Mouse (Mus musculus): ENCODE measurements at regions not wholly inside any gene's neighbourhood (a gene's known extent, or its start where the extent isn't known, plus 50 kb on each side); places are given as distances from the start of the nearest gene placed in this dataset.

DNA sequence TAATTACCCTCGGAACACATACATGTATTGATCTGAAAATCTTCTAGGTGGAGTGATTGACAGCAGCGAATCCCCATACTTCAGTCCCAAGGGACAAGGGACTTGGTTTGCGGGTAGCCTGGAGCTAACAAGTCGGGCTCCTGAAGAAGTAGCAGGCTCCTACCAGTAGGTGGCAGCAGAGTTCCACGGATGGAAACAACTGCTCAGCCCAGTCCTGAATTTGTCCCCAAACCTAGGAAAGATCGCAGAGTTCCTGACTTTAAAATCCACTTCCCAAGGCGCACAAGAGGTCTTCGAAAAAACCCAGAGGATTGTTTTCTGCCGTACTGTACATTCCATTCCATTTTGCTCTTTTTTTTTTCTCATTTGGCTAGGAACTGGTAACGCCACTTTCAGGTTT, 169.4 kb downstream of the Arrdc4 start:
- in situ Hi-C loops (cut with MboI, MseI), result loop anchor here (5.0 to 10.0 kb wide), 2 partner anchors 205 to 258 kb away; no protein-coding TSS in a partner anchor

DNA sequence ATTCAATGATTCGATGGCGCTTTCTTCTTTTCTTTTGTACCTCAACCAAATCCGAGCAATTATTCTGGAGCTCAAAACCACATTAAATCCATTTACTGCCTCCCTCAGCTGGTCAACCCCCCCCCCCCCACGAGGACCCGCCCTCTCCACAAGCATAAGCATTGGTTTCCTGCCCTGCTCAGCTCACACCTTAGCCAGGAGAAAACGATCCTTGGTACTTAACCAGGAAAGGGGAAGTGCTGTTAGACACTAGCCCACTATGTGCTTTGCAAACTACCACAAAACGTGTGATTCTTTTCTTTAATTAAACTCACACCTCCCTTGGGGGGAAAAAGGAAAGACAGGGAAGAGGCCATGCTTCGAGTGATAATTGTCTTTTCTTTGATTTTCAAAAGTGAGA, 169.8 kb downstream of the Arrdc4 start:
- in situ Hi-C loops (cut with MboI, MseI), result no loop called here

DNA sequence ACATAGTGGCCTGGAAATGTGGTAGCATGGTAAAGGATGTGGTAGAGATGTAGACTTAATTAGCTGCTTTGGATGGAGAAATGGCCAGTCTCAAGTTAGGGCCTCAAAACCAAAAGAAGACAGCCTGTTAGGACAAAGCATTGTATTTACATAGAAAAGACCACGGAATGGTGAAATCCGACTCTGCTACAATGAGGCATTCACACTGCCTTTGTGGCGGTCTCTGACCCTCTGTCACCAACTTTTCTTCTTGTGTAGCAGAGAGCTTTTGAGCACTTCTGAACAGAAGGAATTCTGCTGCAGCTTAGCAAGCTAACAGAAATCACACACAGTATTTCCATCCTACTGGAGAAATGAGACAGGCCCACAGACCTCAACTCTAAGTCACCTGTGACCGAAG, 177.7 kb downstream of the Arrdc4 start:
- in situ Hi-C loops (cut with MboI, MseI), result no loop called here

DNA sequence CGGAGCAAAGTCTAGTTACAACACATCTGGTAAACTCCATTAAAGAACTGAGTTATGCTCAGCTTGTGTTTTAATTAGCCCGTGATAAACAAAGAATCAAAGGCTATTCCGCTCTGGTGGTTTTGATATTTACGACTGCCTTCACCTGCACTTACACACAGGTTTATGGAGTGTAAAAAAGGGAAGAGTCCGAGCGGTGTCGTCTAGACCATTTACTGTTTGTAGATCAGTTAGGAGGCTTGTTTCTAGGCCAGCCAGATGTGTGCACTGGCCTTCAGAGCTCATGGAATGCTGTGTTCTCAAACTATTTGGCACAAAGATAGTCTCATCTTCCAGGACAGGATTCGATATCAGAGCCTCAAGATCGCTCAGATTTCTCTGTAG, 180.9 kb downstream of the Arrdc4 start:
- in situ Hi-C loops (cut with MboI, MseI), result no loop called here

DNA sequence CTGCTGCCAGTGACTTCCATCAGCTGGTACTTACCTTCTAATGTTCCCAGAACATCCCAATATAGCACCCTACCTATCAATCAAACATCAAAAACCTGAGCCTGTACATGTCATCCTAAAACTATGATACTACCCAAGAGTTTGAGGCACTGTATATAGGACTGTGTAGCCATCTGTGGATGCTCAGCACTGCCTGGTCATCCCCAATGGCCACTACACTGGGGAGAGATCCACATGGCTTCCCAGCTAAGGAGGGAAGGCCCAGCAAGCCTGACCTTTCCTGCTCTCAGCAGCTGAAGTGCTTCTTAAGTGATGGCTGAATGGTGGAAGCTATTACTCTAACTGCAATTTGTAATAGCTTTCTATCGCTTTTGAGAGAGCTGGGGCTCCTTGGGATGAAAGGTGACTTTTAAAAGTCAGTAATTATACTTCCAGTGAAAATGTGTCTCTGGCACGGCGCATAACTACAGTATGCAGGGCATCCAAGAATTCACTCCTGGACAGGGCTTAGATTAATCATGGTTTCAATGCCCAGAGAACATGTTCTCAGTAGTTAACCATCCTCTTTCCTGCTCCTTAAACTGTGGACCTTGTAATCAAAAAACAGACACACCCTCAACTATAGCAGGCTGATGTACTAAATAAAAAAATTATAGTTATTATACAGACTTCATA, 181.5 kb downstream of the Arrdc4 start:
- in situ Hi-C loops (cut with MboI, MseI), result no loop called here

DNA sequence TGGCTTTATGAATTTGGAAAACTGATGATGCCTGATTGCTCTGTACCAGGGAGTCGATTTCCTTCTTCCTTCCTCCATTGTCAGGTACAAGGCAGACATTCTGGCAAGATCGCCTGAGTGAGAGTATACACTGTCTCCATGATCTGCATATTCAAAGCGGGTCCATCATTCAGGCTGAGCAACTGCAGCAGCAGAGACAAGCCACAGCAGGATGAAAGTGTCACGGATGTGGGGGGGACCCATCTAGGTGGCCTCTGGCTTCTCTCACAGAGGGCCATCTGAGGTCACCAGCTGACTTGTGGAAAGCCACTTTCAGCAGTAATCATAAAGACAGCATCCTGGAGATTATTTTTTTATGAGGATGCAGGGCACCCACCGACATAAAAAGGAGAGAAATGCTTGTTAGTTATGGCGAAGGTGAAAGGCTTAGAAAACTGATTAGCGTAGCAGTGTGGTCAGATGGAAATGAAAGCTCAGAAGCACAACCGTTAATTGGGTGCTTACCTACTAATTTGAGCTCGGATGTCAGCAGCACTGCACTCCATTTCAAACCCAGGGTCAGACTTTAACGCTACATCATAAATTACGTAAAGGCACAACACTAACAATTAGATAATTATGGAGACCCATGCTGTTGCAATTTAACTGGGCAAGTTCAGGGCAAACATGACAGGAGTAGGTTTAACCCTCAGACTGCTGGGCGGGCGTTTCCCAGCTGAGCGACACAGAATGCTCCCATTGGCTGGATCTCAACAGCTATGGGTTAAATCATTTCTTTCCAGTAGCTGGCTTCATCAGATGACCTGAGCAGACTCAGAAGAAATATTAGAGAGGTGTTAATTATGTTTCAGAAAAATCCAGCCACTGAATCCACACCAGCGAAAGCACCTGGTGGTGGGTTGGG, 189.3 kb downstream of the Arrdc4 start:
- in situ Hi-C loops (cut with MboI, MseI), result no loop called here

DNA sequence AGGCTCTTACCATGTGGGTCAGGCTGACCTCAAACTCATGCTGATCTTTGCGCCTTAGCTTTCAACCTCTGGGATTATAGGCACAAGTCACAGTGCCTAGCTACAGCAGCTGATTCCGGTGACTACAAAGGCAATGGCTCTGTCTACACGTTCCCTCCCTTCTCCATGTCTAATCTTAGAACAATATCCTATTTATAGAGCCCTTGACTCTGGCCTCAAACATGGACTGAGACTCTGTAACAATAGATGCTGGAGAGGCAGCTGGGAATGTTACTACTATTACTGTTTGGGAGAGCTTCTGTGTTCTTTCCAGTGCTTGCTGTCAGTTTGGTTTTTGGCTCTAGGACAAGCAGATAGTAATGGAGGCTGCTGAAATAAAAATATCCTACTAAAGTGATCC, 198.7 kb downstream of the Arrdc4 start:
- in situ Hi-C loops (cut with MboI, MseI), result no loop called here

DNA sequence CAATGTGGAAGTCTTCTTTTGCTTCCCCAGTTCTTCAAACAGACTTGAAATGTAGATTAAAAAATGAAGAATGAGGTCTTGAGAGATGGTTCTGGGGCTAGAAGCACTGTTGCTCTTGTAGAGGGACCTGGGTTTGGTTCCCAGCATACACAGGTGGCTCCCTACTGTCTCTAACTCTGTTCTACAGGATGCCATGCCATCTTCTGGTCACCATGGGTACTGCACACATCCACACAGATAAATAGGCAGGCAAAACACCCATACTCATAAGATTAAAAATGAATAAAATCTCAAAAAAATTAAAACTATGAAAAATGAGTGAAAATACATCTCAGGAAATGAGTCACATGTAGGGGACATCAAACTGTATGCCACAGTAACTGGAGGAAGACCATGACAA, 200.9 kb downstream of the Arrdc4 start:
- in situ Hi-C loops (cut with MboI, MseI), result no loop called here

DNA sequence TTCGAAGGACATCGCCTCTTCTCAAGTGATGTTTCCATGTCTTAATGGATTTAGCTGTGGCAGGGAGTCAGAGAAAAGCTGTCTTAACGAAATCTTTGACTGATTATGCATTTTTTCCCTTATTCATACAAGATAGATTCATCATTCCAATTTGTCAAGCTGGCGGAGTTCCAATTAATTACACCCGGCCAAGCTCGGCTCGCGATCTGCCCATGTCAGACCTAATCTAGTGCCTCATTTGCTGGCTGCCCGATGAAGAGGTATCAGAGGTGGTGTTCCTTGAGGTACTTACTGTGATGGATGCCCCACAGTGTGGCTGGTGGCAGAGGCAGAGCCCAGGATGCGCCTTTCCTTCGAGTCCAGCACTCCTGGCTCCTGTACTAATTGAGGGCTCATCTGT, 204.9 kb downstream of the Arrdc4 start:
- in situ Hi-C loops (cut with MboI, MseI), result no loop called here

DNA sequence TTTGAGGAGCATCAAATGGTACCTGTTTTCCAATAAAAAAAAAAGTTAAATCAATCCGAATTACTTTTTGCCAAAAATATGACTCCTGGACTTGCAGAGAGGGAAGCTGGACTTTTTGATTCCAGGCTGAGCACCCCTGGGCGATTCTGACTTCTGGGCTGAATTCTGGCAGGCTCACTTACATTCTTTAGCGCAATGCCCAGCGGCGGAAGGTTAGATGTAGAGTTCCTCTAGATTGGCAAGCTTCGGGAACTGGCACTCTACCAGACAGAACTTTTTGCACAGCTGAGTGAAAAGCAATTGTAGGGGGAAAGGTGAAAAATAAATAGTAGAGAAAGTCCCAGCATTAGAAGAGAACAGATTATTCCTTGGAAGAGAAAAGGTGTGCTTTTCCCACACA, 235.5 kb downstream of the Fam169b start:
- in situ Hi-C loops (cut with MboI, MseI), result no loop called here

DNA sequence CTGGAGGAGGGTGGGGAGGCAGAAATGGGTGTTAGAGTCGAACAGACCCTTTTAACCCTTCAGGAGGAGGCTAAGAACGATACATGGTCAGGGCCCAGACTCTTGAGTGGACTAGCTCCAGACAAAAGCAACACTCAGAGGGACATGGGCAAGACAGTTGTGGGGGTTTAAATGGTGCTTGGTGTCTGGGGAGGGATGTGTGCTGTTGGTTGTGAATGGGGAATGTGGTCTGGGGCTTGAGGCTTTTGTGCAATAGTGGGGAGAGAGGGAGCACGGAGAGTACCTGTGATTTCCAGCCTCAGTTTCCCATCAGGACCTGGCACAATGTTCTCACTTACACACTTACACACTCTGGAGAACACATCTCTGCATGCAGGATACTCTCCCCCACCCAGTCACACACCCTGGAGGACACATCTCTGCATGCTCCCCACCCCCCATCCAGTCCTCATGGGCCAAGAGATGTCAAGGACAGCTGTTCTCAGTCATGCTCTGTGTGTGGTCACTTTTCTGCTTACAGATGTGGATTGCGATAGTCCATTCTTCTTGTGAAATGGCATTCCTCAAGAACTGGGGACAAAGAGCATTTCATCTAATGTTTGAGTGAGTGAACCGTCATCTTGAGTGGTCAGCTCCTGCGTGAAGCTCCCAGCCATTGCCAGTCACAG, 217.6 kb downstream of the Fam169b start:
- in situ Hi-C loops (cut with MboI, MseI), result no loop called here

DNA sequence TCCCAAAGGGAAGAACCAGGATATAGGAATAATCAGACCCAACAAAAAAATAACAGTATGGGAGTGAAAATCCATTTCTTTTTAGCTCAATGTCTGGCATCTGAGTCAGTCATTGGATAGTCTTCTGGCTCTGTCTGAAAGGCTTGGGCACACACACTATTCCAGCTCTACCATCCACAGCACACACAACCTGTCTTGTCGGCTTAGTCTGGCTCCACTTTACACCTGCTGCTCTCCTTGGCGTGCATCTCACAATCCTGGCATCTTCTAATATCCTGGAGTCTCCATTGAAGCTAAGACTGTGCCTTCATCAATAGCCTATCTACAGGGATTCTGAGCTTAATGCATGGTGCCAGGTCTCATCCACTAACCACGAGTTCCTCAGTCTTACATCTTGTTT, 213.0 kb downstream of the Fam169b start:
- in situ Hi-C loops (cut with MboI, MseI), result no loop called here

DNA sequence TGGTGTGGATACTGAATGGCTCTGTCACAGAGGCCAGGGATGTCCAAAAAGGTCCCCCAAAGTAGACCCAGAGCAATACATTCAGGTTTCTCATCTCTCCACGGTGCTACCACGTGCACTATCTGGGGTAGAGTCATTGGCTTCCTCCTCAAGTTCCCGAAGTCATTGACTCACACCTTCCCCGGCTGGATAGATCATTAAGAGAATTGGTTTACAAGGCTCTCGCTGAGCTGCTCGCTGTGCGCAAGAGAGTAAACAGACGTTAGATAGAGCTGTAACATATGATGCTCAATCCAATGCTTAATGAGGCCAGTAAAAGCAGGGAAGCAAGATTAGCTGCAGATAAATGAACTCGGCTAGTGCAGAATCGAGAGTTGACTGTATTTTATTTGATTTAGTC, 208.9 kb downstream of the Fam169b start:
- in situ Hi-C loops (cut with MboI, MseI), result no loop called here

DNA sequence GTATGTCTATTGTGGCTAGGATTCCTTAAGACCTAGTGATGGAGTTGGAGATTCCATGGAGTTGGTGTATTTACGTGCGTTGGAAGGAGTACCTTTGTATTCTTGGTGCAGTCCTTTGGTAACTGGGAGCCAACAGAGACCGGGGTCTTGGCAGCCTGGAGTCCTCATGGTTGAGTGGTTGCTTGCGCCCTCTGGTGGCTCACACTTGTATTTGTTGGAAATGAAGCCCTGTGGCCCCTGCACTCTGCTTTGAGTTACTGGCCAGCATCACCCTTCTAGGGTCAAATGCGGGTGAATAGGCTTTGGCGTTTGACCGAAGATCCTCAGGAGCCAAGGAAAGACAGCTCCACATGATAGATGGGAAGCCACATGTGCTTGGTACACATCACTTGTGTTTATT, 207.1 kb downstream of the Fam169b start:
- in situ Hi-C loops (cut with MboI, MseI), result no loop called here

DNA sequence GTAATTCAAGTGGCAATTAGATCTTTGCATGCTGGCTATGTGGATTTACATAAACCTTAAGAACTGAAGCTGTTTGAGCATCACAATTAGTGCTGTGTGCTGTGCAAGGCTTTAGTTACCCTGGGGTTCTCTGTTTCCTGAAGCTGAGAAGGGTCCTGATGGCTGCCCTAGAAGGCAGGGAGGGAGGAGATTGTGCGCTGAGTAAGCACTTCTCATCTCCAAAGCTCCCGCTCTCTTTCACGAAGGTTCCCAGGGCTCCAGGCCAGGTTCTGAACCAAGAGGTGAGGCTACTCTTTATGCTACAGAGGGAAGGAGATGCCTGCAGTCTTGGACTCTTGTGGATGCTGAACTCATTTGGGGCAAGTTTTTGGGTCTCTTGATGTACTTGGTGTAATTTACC, 206.7 kb downstream of the Fam169b start:
- in situ Hi-C loops (cut with MboI, MseI), result no loop called here

DNA sequence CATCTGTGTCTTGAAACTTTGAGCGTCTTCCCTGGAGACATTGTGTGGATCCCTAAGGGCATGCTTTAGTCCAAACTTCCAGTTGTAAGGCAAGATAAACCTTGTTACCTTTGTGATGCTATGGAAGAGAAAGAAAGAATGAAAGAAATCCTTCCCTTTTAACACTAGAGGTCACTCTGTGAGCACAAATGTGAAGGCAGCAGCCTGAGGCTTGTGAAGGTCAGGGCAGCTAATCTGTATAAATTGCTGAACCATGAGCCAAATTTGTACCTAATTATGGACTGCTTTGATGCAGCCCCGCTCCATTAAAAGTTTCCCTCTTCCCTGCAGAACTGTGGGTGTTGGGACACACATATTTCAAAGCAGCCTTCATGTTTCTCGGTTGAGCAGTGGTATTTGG, 204.4 kb downstream of the Fam169b start:
- in situ Hi-C loops (cut with MboI, MseI), result loop anchor here (5.0 kb wide), 1 partner anchor 96 kb away; no protein-coding TSS in a partner anchor

DNA sequence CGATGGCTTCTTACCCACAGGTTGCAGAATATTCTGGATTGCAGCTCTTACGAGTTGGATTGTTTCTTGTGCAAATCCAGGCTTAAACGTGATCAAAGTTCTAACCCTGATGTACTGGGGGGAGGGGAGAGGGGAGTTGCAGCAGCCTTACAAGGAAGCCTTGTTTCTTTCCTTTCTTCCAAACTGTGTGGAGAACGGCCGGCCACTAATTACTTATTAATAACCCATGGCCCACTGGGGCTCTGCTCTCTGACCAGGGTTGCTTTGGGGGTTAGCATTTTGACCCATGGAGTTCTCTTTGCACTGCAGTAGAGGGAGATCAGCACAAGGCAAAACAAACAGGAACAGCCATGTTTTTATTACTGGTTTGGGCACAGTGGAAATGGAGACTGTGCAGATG, 199.2 kb downstream of the Fam169b start:
- in situ Hi-C loops (cut with MboI, MseI), result no loop called here

DNA sequence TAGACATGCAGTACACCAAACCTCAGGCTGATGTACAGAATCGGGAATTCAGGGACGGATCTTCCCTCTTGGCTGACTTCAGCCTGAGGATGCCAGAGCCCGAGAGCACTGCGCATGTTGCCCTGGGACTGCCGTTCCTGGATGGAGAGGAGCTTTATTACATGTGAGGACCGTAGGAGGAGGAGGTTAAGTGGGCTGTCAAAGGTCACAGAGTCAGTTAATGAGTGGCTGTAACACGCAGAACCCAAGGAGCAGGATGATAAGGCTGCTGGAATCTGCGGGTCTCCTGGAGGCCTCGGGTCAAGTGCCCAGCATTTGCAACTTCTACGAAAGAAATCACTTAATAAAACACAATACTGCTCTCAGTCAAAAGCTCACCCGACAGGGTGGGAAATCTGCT, 197.3 kb downstream of the Fam169b start:
- in situ Hi-C loops (cut with MboI, MseI), result no loop called here

DNA sequence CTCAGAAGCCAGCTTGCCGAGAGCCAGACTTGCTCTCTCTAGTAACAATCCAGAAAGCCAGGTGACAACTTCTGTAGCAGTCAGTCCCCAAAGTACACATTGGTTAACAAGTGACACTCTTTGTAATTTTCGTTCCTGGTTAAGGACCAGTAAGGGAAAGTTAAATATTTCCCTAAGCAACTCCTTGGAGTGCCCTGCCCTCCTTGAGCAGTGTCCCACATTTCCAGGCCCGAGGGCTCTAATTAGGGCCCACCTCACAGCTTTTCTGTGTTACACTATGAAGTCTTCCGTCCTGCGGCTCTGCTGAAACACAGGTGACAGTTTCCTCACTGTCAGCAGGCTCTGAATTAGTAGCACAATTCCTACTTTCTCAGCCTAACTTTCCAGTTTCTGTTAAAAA, 194.9 kb downstream of the Fam169b start:
- in situ Hi-C loops (cut with MboI, MseI), result no loop called here

DNA sequence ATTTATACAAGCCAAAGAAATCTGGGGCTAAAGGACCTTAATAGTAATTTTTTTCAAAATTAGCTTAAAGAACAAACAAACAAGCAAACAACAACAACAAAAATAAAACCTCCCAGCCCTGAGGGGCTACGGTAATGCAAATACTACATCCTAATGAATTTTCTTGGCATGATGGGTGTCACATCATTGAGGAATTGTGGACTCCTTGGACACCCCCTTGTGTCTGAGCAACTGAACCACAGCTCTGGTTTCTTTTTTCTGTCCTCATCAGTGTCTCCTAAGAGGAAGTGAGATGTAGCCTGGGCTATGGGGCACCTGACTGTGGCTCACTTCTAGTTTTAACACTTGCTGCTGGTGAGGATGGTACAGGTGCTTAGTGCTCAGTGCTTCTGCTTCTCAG, 184.2 kb downstream of the Fam169b start:
- in situ Hi-C loops (cut with MboI, MseI), result no loop called here

DNA sequence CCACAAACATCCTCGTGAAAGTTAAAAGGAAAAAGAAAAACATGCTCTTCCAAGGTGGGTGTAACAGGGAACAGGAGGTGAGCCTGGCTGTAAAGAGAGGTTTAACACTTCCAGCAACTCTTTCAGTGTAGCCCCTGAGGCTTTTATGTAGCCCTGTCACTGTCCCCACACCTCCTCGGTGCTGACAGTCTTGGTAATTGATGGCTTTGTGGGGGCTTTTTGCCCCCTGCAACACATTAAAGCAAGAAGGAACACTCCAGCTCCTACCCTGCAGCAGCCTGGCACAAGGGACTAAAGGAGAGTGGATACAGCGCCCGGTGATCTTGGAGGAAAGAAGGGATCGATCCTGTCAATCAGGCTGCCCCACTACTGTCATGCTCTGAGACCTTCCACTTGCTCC, 181.8 kb downstream of the Fam169b start:
- in situ Hi-C loops (cut with MboI, MseI), result no loop called here

DNA sequence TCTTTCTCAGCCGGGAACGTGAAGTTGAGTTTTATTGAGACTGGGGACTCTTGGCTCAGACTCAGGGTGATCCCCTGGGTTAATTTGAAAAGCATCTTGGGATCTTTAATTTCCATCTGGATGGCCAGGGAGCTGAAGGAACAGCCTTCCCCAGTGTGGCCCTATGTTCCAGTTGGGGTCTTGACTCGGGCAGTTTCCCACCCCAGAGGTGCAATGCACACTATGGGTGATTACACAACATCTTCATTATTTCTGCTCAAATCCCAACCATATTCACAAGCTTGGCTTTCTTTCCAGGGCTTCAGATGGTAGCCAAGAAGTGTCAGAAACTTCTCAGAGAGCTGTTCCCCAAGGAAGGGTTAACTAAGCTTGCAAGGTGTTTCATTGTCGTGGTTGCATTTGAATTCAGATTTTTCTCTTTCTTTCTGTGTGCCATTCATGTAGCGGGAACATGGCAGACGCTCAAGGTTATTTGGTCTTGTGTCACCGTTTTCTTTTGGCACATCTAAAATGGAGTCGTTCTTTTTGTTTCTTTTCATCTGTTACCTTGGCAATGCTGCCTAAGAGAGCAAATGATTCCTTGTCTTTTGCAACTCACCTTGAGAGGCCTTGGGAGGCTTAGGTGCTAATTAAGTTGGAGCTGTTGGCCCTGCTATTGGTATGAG, 179.5 kb downstream of the Fam169b start:
- in situ Hi-C loops (cut with MboI, MseI), result no loop called here
